Mouse (Mus musculus) hindbrain, embryonic 10.5 days (tissue): ENCODE data around the gene Hnrnpa2b1. TPM values are rescaled to one million over a fixed set of nuclear protein-coding genes. Genes with fewer than 3 reads are reported as not detected.

Experiments
- DNase-seq: peaks from one replicate; pipeline ENCODE4 v3.0.0-alpha.2; 2017; ENCODE audit warnings: low spot score
- H3K27ac ChIP-seq: fragments of 300-500 bp; sonication (generic); 2 replicates; pipeline ENCODE4 v1.5.1; 2016; ENCODE audit warnings: mild to moderate bottlenecking, moderate library complexity
- H3K27me3 ChIP-seq: fragments of 300-500 bp; sonication (generic); 2 replicates; pipeline ENCODE4 v1.6.1; 2016; ENCODE audit warnings: mild to moderate bottlenecking; ENCODE audit not compliant: poor library complexity, insufficient read depth, severe bottlenecking
- H3K36me3 ChIP-seq: fragments of 300-500 bp; sonication (generic); 2 replicates; pipeline ENCODE4 v1.6.1; 2016; ENCODE audit warnings: mild to moderate bottlenecking, moderate library complexity
- H3K4me1 ChIP-seq: fragments of 300-500 bp; sonication (generic); replicated peaks from 2 replicates; pipeline ENCODE4 v1.6.1; 2016; ENCODE audit warnings: mild to moderate bottlenecking
- H3K4me3 ChIP-seq: fragments of 300-500 bp; sonication (generic); 2 replicates; pipeline ENCODE4 v1.5.1; 2016; ENCODE audit warnings: mild to moderate bottlenecking, moderate library complexity
- H3K9me3 ChIP-seq: fragments of 300-500 bp; sonication (generic); 2 replicates; pipeline ENCODE4 v1.6.1; 2016; ENCODE audit warnings: mild to moderate bottlenecking, moderate library complexity
- WGBS: fragments of 180-500 bp; shearing (Covaris S2); methylation state at CpG from one replicate; pipeline ENCODE4 v1.1.7; 2016; 5-methylcytosine and 5-hydroxymethylcytosine counted together
- polyA plus RNA-seq: library from polyadenylated mRNA; unstranded; fragments of >200 nt; fragmentation: Nextera tagmentation; extraction: Ambion mirVana; gene quantifications from 2 replicates; pipeline ENCODE4 v1.2.1, GENCODE M21; 2016

Gene Hnrnpa2b1
- polyA plus RNA-seq, 1 experiment from 2014 or later, result 1,586 TPM

GRCm38 (mm10) chr6:51459313-51460020 is 10.2 kb downstream of the Hnrnpa2b1 start:
- Histone ChIP-seq H3K27ac (no peak overlapping the region), H3K27me3 (no peaks in the 10 kb centered on the region), H3K4me3 (no peak overlapping the region), H3K9me3 (no peaks in the 10 kb centered on the region), H3K36me3 (peaks cover 67% of the 10 kb centered on the region), H3K4me1 (no peaks in the 10 kb centered on the region)
- 44% methylated on average over 5 of the region's 5 CpGs for WGBS
- DNase-seq, result no peak

- no peaks in the 10 kb centered on the region for H3K27me3 ChIP-seq
- WGBS, result 56% methylated on average over 2 of the region's 2 CpGs
- H3K27ac ChIP-seq, result no peak overlapping the region
- H3K36me3 ChIP-seq, result peaks cover 62% of the 10 kb centered on the region
- no peaks in the 10 kb centered on the region for H3K9me3 ChIP-seq
- no peak for DNase-seq
- no peak overlapping the region for H3K4me3 ChIP-seq
- H3K4me1 ChIP-seq, result no peaks in the 10 kb centered on the region
Observed at GRCm38 (mm10) chr6:51458925-51459312, 10.8 kb downstream of the Hnrnpa2b1 start.

- Histone ChIP-seq H3K27ac (no peak overlapping the region), H3K4me3 (no peak overlapping the region), H3K4me1 (no peaks in the 10 kb centered on the region), H3K27me3 (no peaks in the 10 kb centered on the region), H3K9me3 (no peaks in the 10 kb centered on the region), H3K36me3 (peaks cover 51% of the 10 kb centered on the region)
- DNase-seq, result no peak
- 85% methylated on average over 8 of the region's 8 CpGs for WGBS
Observed at GRCm38 (mm10) chr6:51457770-51458387, 11.8 kb downstream of the Hnrnpa2b1 start.

GRCm38 (mm10) chr6:51457283-51457682 is 12.4 kb downstream of the Hnrnpa2b1 start:
- Histone ChIP-seq H3K27ac (no peak overlapping the region), H3K4me3 (no peak overlapping the region), H3K36me3 (peaks cover 45% of the 10 kb centered on the region), H3K9me3 (no peaks in the 10 kb centered on the region), H3K27me3 (no peaks in the 10 kb centered on the region), H3K4me1 (no peaks in the 10 kb centered on the region)
- 83% methylated on average over 3 of the region's 3 CpGs for WGBS
- no peak for DNase-seq

- Histone ChIP-seq H3K27me3 (no peaks in the 10 kb centered on the region), H3K9me3 (no peaks in the 10 kb centered on the region), H3K36me3 (peaks cover 34% of the 10 kb centered on the region), H3K4me3 (no peak overlapping the region), H3K4me1 (no peaks in the 10 kb centered on the region), H3K27ac (no peak overlapping the region)
- 75% methylated on average over 1 of the region's 1 CpGs for WGBS
- no peak for DNase-seq
Observed at GRCm38 (mm10) chr6:51456198-51456597, 13.5 kb downstream of the Hnrnpa2b1 start.

- WGBS, result 76% methylated on average over 3 of the region's 3 CpGs
- no peak overlapping the region for H3K4me3 ChIP-seq
- no peak overlapping the region for H3K27ac ChIP-seq
- H3K36me3 ChIP-seq, result peaks cover 22% of the 10 kb centered on the region
- no peak for DNase-seq
- no peaks in the 10 kb centered on the region for H3K9me3 ChIP-seq
- no peaks in the 10 kb centered on the region for H3K27me3 ChIP-seq
- no peaks in the 10 kb centered on the region for H3K4me1 ChIP-seq
Observed at GRCm38 (mm10) chr6:51454949-51455348, 14.7 kb downstream of the Hnrnpa2b1 start.

GRCm38 (mm10) chr6:51452927-51453503 is 16.7 kb downstream of the Hnrnpa2b1 start:
- Histone ChIP-seq H3K9me3 (no peaks in the 10 kb centered on the region), H3K36me3 (peaks cover 6% of the 10 kb centered on the region; the same call in 1 of the 2 replicates), H3K27ac (no peak overlapping the region), H3K4me1 (no peaks in the 10 kb centered on the region), H3K4me3 (no peak overlapping the region), H3K27me3 (no peaks in the 10 kb centered on the region)
- WGBS, result 68% methylated on average over 7 of the region's 7 CpGs
- no peak for DNase-seq

- no peak for DNase-seq
- no peaks in the 10 kb centered on the region for H3K36me3 ChIP-seq
- WGBS, result 61% methylated on average over 9 of the region's 9 CpGs
- H3K27me3 ChIP-seq, result peaks cover 5% of the 10 kb centered on the region; the same call in 1 of the 2 replicates
- H3K9me3 ChIP-seq, result no peaks in the 10 kb centered on the region
- H3K4me3 ChIP-seq, result no peak overlapping the region
- H3K4me1 ChIP-seq, result no peaks in the 10 kb centered on the region
- no peak overlapping the region for H3K27ac ChIP-seq
Observed at GRCm38 (mm10) chr6:51442191-51442835, 27.4 kb downstream of the Hnrnpa2b1 start.

GRCm38 (mm10) chr6:51438826-51439330 is 30.8 kb downstream of the Hnrnpa2b1 start:
- 89% methylated on average over 9 of the region's 9 CpGs for WGBS
- H3K4me3 ChIP-seq, result no peak overlapping the region
- H3K27ac ChIP-seq, result no peak overlapping the region
- H3K9me3 ChIP-seq, result no peaks in the 10 kb centered on the region
- peaks cover 5% of the 10 kb centered on the region; the same call in 1 of the 2 replicates for H3K4me1 ChIP-seq
- H3K36me3 ChIP-seq, result no peaks in the 10 kb centered on the region
- DNase-seq, result no peak
- H3K27me3 ChIP-seq, result peaks cover 26% of the 10 kb centered on the region

- Histone ChIP-seq H3K9me3 (no peaks in the 10 kb centered on the region), H3K36me3 (no peaks in the 10 kb centered on the region), H3K4me3 (no peak overlapping the region), H3K4me1 (peaks cover 17% of the 10 kb centered on the region), H3K27ac (no peak overlapping the region), H3K27me3 (peaks cover 38% of the 10 kb centered on the region)
- DNase-seq, result no peak
- WGBS, result 88% methylated on average over 4 of the region's 4 CpGs
Observed at GRCm38 (mm10) chr6:51437665-51438064, 32.0 kb downstream of the Hnrnpa2b1 start.

- WGBS, result 30% methylated on average over 7 of the region's 7 CpGs
- Histone ChIP-seq H3K27me3 (peaks cover 62% of the 10 kb centered on the region), H3K4me3 (peak overlapping the region; percentile 67; the same call in 1 of the 2 replicates), H3K36me3 (no peaks in the 10 kb centered on the region), H3K9me3 (no peaks in the 10 kb centered on the region), H3K27ac (no peak overlapping the region), H3K4me1 (peaks cover 24% of the 10 kb centered on the region)
- no peak for DNase-seq
Observed at GRCm38 (mm10) chr6:51434270-51434669, 35.4 kb downstream of the Hnrnpa2b1 start.

GRCm38 (mm10) chr6:51432535-51433397 is 36.9 kb downstream of the Hnrnpa2b1 start, which contains the start of gene Nfe2l3:
TSS of gene Nfe2l3 (plus strand) at chr6:51432670.
- Histone ChIP-seq H3K36me3 (no peaks in the 10 kb centered on the region), H3K9me3 (no peaks in the 10 kb centered on the region), H3K27ac (peak within 1 kb of the TSS; percentile 80), H3K27me3 (peaks cover 60% of the 10 kb centered on the region), H3K4me1 (peaks cover 24% of the 10 kb centered on the region), H3K4me3 (peak within 1 kb of the TSS; percentile 67)
- peak; percentile 79 for DNase-seq
- under 1% methylated on average over 74 of the region's 74 CpGs for WGBS
